Mouse (Mus musculus) macrophage (primary cell): Measurements from ENCODE around the gene Mical3. TPM values are rescaled to one million over a fixed set of nuclear protein-coding genes. Genes with fewer than 3 reads are reported as not detected.

ENCODE experiments used
- H3K27ac ChIP-seq: fragments of 350-480 bp; formaldehyde crosslinking; 2 replicates; pipeline ENCODE4 v1.9.0; 2021
- H3K36me3 ChIP-seq: fragments of 350-480 bp; formaldehyde crosslinking; 2 replicates; pipeline ENCODE4 v1.9.0; 2021; ENCODE audit errors: inconsistent target
- H3K4me3 ChIP-seq: fragments of 350-480 bp; formaldehyde crosslinking; 2 replicates; pipeline ENCODE4 v1.9.0; 2021; ENCODE audit errors: inconsistent target
- H3K79me2 ChIP-seq: fragments of 350-480 bp; formaldehyde crosslinking; 2 replicates; pipeline ENCODE4 v1.9.0; 2021; ENCODE audit errors: inconsistent target
- WGBS: methylation state at CpG from one replicate; pipeline ENCODE4 v1.1.7; 2026; ENCODE audit warnings: inconsistent platforms; ENCODE audit not compliant: missing documents; 5-methylcytosine and 5-hydroxymethylcytosine counted together
- polyA plus RNA-seq: library from polyadenylated mRNA; stranded (reverse); fragments of 250-400 nt; gene quantifications from 3 replicates; pipeline ENCODE4 v1.2.4, GENCODE M21; 2018; ENCODE audit warnings: inconsistent platforms

The Mical3 gene
- polyA plus RNA-seq, 1 experiment from 2014 or later, result 1.1 TPM

- WGBS, result 40% methylated on average over 14 of the region's 14 CpGs
- Histone ChIP-seq H3K4me3 (no peak overlapping the region), H3K36me3 (peaks cover 9% of the 10 kb centered on the region; the same call in 1 of the 2 replicates), H3K27ac (peak overlapping the region; percentile 90), H3K79me2 (peaks cover 81% of the 10 kb centered on the region)
These were observed 228.8 kb downstream of the Mical3 start for GRCm38 (mm10) chr6:120901776-120902645.

DNA sequence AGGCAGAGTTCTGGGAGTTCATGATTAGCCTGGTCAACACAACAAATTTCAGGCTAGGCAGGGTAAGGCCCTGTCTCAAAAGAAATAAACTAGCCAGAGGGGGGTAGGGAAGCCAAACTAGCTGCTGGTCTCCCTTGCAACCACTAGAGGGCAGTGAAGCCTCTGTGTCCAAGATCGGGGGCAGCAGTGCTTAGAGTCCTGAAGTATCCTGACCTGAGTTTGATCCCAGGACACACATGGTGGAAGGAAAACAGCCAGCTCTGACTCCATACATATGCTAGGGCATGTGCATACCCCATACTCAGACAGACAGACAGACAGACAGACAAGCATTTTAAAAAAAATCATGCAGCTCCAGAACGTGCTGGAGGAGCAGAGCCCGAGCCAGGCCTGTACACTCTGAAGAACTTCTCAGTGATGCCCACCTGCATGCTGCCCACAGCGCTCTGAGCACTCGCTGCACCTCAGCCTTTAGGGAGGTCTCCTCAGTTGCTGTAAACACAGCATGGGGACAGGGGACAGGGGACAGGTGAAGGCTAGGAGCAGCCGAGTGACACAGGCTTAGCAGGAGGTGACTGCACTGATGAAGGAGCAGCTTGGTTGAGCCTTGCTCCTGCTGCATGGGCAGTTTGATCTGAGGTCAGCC lies 232.5 kb downstream of the Mical3 start:
- H3K4me3 ChIP-seq, result no peak overlapping the region
- H3K36me3 ChIP-seq, result peaks cover 46% of the 10 kb centered on the region
- H3K79me2 ChIP-seq, result peaks cover 49% of the 10 kb centered on the region
- 81% methylated on average over 6 of the region's 6 CpGs for WGBS
- no peak overlapping the region for H3K27ac ChIP-seq

DNA sequence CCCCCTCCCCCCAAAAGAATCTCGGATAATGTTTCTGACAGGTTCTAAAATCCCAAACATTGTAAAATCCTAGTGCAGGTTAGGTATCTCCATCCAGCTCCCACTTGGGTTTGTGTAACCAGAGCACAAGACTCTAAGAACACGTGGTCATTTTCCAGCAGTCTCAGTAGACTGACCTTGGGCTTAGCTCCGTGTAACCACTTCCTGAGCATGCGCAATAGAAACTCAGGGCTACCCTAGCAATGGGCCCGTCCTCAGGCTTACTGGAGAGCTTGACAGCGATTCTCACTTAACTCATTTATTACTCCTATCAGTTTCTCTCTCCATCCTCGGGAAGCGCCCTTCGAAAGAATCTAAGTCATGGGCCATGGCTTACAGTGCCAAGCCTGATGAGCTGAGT lies 236.3 kb downstream of the Mical3 start:
- WGBS, result 77% methylated on average over 9 of the region's 9 CpGs
- H3K36me3 ChIP-seq, result peaks cover 73% of the 10 kb centered on the region
- no peak overlapping the region for H3K4me3 ChIP-seq
- H3K27ac ChIP-seq, result no peak overlapping the region
- H3K79me2 ChIP-seq, result peaks cover 18% of the 10 kb centered on the region; the same call in 1 of the 2 replicates

DNA sequence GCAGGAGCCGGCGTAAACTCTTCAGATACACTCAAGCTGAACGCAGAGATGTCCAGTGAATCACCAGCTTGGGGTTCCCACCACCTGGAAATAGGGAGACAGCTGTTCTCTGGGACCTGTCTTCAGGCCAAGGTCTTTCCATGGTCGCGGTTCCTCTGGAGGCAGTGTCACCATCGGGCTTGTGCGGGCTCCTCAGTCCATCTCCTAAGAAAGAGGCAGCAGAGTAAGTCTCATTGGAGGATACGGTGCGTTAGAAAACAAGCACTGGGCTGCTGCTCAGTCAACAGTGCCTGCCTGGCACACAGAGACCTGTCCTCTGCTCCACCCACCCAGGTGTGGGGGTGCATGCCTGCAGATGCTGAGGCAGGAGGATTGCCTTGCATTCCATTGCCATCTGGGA lies 236.7 kb downstream of the Mical3 start:
- peaks cover 13% of the 10 kb centered on the region; the same call in 1 of the 2 replicates for H3K79me2 ChIP-seq
- 99% methylated on average over 8 of the region's 9 CpGs for WGBS
- no peak overlapping the region for H3K27ac ChIP-seq
- no peak overlapping the region for H3K4me3 ChIP-seq
- peaks cover 76% of the 10 kb centered on the region for H3K36me3 ChIP-seq

DNA sequence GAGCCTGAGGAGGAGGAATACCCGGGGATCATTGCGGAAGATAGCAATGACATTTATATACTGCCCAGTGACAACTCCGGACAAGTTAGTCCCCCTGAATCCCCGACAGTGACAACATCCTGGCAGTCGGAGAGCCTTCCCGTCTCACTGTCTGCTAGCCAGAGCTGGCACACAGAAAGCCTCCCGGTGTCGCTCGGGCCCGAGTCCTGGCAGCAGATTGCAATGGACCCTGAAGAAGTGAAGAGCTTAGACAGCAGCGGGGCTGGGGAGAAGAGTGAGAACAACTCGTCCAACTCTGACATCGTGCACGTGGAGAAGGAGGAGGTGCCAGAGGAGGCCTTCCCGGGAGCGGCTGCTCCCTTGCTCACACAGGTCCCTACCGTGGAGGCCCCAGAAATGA lies 244.1 kb downstream of the Mical3 start:
- 93% methylated on average over 17 of the region's 17 CpGs for WGBS
- Histone ChIP-seq H3K79me2 (no peaks in the 10 kb centered on the region), H3K36me3 (peaks cover 24% of the 10 kb centered on the region; the same call in 1 of the 2 replicates), H3K4me3 (no peak overlapping the region), H3K27ac (no peak overlapping the region)

DNA sequence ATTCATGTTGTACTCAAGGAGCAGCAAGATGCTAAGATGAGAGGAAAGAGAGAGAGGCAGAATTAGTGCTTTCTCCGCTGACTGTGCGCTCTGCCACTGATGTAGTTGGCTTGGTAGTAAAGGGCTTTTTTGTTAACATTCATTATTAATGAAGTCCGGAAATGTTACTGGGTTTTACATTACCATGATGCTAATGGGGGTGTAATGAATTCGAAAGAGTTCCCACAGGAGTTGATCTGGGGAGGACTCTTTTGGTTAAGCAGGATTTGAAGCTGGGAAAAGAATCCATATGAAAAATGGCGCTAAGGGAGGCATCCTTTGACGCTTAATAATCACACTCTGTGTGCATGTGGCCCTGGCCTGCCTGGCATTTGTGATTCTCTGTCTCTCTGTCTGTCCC lies 246.4 kb downstream of the Mical3 start:
- Histone ChIP-seq H3K4me3 (no peak overlapping the region), H3K36me3 (peaks cover 13% of the 10 kb centered on the region; the same call in 1 of the 2 replicates), H3K27ac (no peak overlapping the region), H3K79me2 (no peaks in the 10 kb centered on the region)
- WGBS, result 97% methylated on average over 6 of the region's 6 CpGs

Other genes starting within 250 kb of the Mical3 start
- 28.7 to 54.6 TPM (median 46.3 TPM) in 3 replicates for gene Bid, start 214.1 kb downstream of the Mical3 start, polyA plus RNA-seq
- 1.2 to 2.8 TPM (median 2.5 TPM) in 3 replicates for gene Pex26, start 52.7 kb upstream of the Mical3 start, polyA plus RNA-seq
- gene Tuba8, start 79.7 kb upstream of the Mical3 start, polyA plus RNA-seq, result 0.07 TPM in 1 of 3 replicates, not detected in the others
- gene Usp18, start 114.9 kb upstream of the Mical3 start, polyA plus RNA-seq, result 14.8 to 76.4 TPM (median 35.5 TPM) in 3 replicates
- 0.12 TPM in 1 of 3 replicates, not detected in the others for gene Slc6a13, start 169.2 kb upstream of the Mical3 start, polyA plus RNA-seq
- gene Slc6a12, start 212.1 kb upstream of the Mical3 start, polyA plus RNA-seq, result 0.39 TPM in 1 of 3 replicates, not detected in the others